Mouse (Mus musculus) heart, postnatal 10 days (tissue): ENCODE measurements around the gene Hey2. TPM values are rescaled to one million over a fixed set of nuclear protein-coding genes. Genes with fewer than 3 reads are reported as not detected.

Experiments used
- DNase-seq, 2 experiments: peaks; one replicate each; pipeline ENCODE4 v3.0.0; 2021
- intact Hi-C: fragments of 180-260 bp; cut with DNase I; formaldehyde crosslinking; loops from one replicate; pipeline ENCODE4 v1.15.1; 2025
- total RNA-seq, 2 experiments: library from RNA; stranded (reverse); gene quantifications; 2 replicates each; pipeline ENCODE4 v1.2.3; 2021

Gene Hey2
- 1 to 10 TPM; 7.1 to 7.7 TPM for total RNA-seq

GRCm38 (mm10) chr10:30842643-30843437 lies at the start of gene Hey2:
TSS of gene Hey2 (minus strand) at chr10:30842801.
- peak; percentile 99 for DNase-seq
- intact Hi-C loops, result loop anchor here (5.0 kb wide), 1 partner anchor 454 kb away; no protein-coding TSS in a partner anchor

- DNase-seq, result no peak
- intact Hi-C loops, result no loop called here
Observed at GRCm38 (mm10) chr10:30883085-30883760, 40.6 kb upstream of the Hey2 start.

GRCm38 (mm10) chr10:30881109-30881508 lies 38.5 kb upstream of the Hey2 start:
- intact Hi-C loops, result no loop called here
- no peak for DNase-seq

- DNase-seq, result peak in 1 of 2 experiments; percentile 17
- intact Hi-C loops, result no loop called here
Observed at GRCm38 (mm10) chr10:30845101-30845825, 2.7 kb upstream of the Hey2 start.

- DNase-seq, result peak; percentile 54 to 64
- intact Hi-C loops, result loop anchor here (5.0 kb wide), 1 partner anchor 453 kb away; no protein-coding TSS in a partner anchor
Observed at GRCm38 (mm10) chr10:30844191-30845010, 1.8 kb upstream of the Hey2 start.

GRCm38 (mm10) chr10:30843438-30844190 lies 1.0 kb upstream of the Hey2 start:
- DNase-seq, result peak; percentile 58 to 59
- intact Hi-C loops, result loop anchor here (5.0 kb wide), 1 partner anchor 454 kb away; no protein-coding TSS in a partner anchor

GRCm38 (mm10) chr10:30842228-30842627 lies 373 bp downstream of the Hey2 start:
- intact Hi-C loops, result loop anchor here (5.0 kb wide), 1 partner anchor 455 kb away; no protein-coding TSS in a partner anchor
- no peak for DNase-seq

- DNase-seq, result peak in 1 of 2 experiments; percentile 16
- intact Hi-C loops, result loop anchor here (5.0 kb wide), 1 partner anchor 456 kb away; no protein-coding TSS in a partner anchor
Observed at GRCm38 (mm10) chr10:30840824-30841223, 1.8 kb downstream of the Hey2 start.

- intact Hi-C loops, result loop anchor here (5.0 kb wide), 1 partner anchor 334 kb away; no protein-coding TSS in a partner anchor
- DNase-seq, result peak in 1 of 2 experiments; percentile 54
Observed at GRCm38 (mm10) chr10:30838188-30838587, 4.4 kb downstream of the Hey2 start.

- peak in 1 of 2 experiments; percentile 63 for DNase-seq
- intact Hi-C loops, result loop anchor here (1.0 to 5.0 kb wide), 2 partner anchors 474 to 622 kb away; partner anchors contain the start of gene Tpd52l1
Observed at GRCm38 (mm10) chr10:30825049-30825448, 17.6 kb downstream of the Hey2 start.

GRCm38 (mm10) chr10:30810967-30811293 lies 31.7 kb downstream of the Hey2 start:
- DNase-seq, result peak; percentile 87 to 92
- intact Hi-C loops, result loop anchor here (5.0 kb wide), 3 partner anchors 149 to 1279 kb away; partner anchors contain the start of gene Trmt11

GRCm38 (mm10) chr10:30810247-30810966 lies 32.2 kb downstream of the Hey2 start:
- intact Hi-C loops, result loop anchor here (5.0 kb wide), 3 partner anchors 148 to 1278 kb away; partner anchors contain the start of gene Trmt11
- DNase-seq, result peak; percentile 25 to 28

GRCm38 (mm10) chr10:30803587-30804253 lies 38.9 kb downstream of the Hey2 start:
- no peak for DNase-seq
- intact Hi-C loops, result loop anchor here (1.0 kb wide), 1 partner anchor 181 kb away; no protein-coding TSS in a partner anchor

- peak; percentile 80 to 84 for DNase-seq
- intact Hi-C loops, result loop anchor here (1.0 kb wide), 1 partner anchor 181 kb away; no protein-coding TSS in a partner anchor
Observed at GRCm38 (mm10) chr10:30802681-30803586, 39.7 kb downstream of the Hey2 start, which contains the start of gene Ncoa7. TSS of gene Ncoa7 (minus strand) at chr10:30803326.

GRCm38 (mm10) chr10:30802033-30802432 lies 40.6 kb downstream of the Hey2 start:
- no peak for DNase-seq
- intact Hi-C loops, result no loop called here

GRCm38 (mm10) chr10:30799713-30800450 lies 42.7 kb downstream of the Hey2 start:
- intact Hi-C loops, result no loop called here
- no peak for DNase-seq
